Mouse (Mus musculus) ES-Bruce4 (cell line): Measurements from ENCODE around the gene Akap2.

Source experiments
- CTCF ChIP-seq: IDR thresholded peaks from one replicate; pipeline ENCODE4 v1.8.1; 2011; ENCODE audit warnings: low read depth, low read length
- EP300 ChIP-seq: IDR thresholded peaks from 2 replicates; pipeline ENCODE4 v1.6.1; 2011; ENCODE audit warnings: low read depth, low read length; ENCODE audit not compliant: insufficient read depth
- POLR2A ChIP-seq: IDR thresholded peaks from one replicate; pipeline ENCODE4 v1.8.1; 2011; ENCODE audit warnings: low read length; ENCODE audit not compliant: insufficient read depth

DNA sequence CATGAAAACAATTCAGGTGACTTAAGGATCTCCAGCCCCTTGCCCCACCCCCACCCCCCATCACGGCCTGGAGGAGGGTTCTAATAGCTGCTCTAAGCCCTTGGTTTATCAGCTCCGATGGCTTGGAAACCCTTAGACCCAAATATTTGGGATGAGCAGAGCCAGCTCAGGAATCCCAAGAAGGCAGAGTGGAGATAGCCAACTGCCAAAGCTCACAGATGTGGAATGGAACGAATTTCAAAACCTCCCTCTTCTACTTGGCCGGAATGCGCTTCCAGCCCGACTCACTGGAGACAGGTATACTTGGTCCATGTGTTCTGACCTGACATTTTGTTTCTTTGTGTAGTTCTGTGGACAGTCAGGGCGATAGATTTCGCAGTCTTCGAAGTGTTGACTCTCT, 111.7 kb downstream of the Akap2 start:
- TF ChIP-seq CTCF (no peak), POLR2A (no peak), EP300 (no peak)
